18 mouse cellular contexts compared by ENCODE assay signal in the genomic region with DNA sequence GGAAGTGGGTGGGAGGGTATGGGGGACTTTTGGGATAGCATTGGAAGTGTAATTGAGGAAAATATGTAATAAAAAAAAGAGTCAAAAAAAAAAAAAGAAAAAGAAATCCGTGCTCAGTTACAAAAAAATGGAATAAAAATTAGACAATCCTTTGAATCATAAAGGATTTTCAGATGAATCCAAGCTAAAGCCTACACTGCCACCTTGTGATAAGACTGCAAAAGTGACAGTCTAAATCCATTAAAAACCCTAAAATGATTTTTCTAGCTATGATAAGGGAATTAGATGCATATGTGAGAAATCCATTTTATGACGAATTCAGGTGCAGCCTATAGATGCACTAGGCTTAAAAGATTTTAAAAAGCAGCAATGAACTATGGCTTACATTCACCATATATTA. TPM values are rescaled to one million over a fixed set of nuclear protein-coding genes. Genes with fewer than 3 reads are reported as not detected.
DNase-seq lines count a peak whose midpoint lies in the region; ATAC-seq and TF ChIP-seq lines count a peak whose summit lies in the region.
"Had no signal": no experiment of that assay in that cellular context is flagged by ENCODE, and none has a peak within 500 bp of the region (broad histone marks: within the 10 kb centered on the region; RNA-seq: fewer than 3 reads in every experiment).

No protein-coding gene starts in this region.

- H3K9ac ChIP-seq in intestine, postnatal 0 days (ENCODE audit: low read depth, low read length): no peak overlapping the region
- H3K9ac ChIP-seq in intestine, embryonic 16.5 days (ENCODE audit: low read depth, low read length): no peak overlapping the region
- no peak overlapping the region for H3K9ac ChIP-seq in liver, embryonic 11.5 days (ENCODE audit: low read depth, low read length)
- H3K9ac ChIP-seq: liver, embryonic 15.5 days had no signal

- DNase-seq in 3T3-L1 (ENCODE audit: low read depth, low spot score) (peak; percentile 29), 416B (ENCODE audit: low read depth) (peak; percentile 60)
- DNase-seq in embryo, embryonic 10.5 days (ENCODE audit: low spot score): peak; percentile 5
- no peak for DNase-seq in liver, embryonic 11.5 days (ENCODE audit: low spot score)
- DNase-seq in lung, postnatal 25 days (ENCODE audit: low spot score): no peak
- DNase-seq: adrenal gland, postnatal 14 days; cerebellum, postnatal 36 days; left cerebral cortex, postnatal 4 days; right cerebral cortex, postnatal 14 days; thymus, postnatal 14 days had no signal

- H3K9me3 ChIP-seq in intestine, postnatal 0 days (ENCODE audit: control insufficient read depth): no peaks in the 10 kb centered on the region
- H3K9me3 ChIP-seq in intestine, embryonic 16.5 days (ENCODE audit: control insufficient read depth, low read length): no peaks in the 10 kb centered on the region
- no peaks in the 10 kb centered on the region for H3K9me3 ChIP-seq in liver, embryonic 11.5 days (ENCODE audit: control insufficient read depth, low read length)
- H3K9me3 ChIP-seq: liver, embryonic 15.5 days had no signal

- H3K27me3 ChIP-seq in intestine, postnatal 0 days (replicated peaks; ENCODE audit: control insufficient read depth, insufficient read depth, low read length): no peaks in the 10 kb centered on the region
- H3K27me3 ChIP-seq in intestine, embryonic 16.5 days (replicated peaks; ENCODE audit: control insufficient read depth, insufficient read depth, low read length): no peaks in the 10 kb centered on the region
- no peaks in the 10 kb centered on the region for H3K27me3 ChIP-seq in liver, embryonic 11.5 days (replicated peaks; ENCODE audit: control insufficient read depth, insufficient read depth, low read length)
- H3K27me3 ChIP-seq: liver, embryonic 15.5 days had no signal

- H3K36me3 ChIP-seq in intestine, postnatal 0 days (ENCODE audit: control insufficient read depth, insufficient read depth): no peaks in the 10 kb centered on the region
- no peaks in the 10 kb centered on the region for H3K36me3 ChIP-seq in intestine, embryonic 16.5 days (ENCODE audit: control insufficient read depth, insufficient read depth, low read length)
- H3K36me3 ChIP-seq in liver, embryonic 11.5 days (ENCODE audit: control insufficient read depth, insufficient read depth, low read length): no peaks in the 10 kb centered on the region
- H3K36me3 ChIP-seq: liver, embryonic 15.5 days had no signal

- H3K4me3 ChIP-seq in intestine, postnatal 0 days (ENCODE audit: low read depth, low read length): no peak overlapping the region
- no peak overlapping the region for H3K4me3 ChIP-seq in intestine, embryonic 16.5 days (ENCODE audit: low read length)
- no peak overlapping the region for H3K4me3 ChIP-seq in liver, embryonic 11.5 days (ENCODE audit: low read depth, low read length)
- H3K4me3 ChIP-seq: erythroblast, embryonic 14.5 days; liver, embryonic 15.5 days; myocyte had no signal

- no peak for ATAC-seq in intestine, postnatal 0 days
- ATAC-seq in intestine, embryonic 16.5 days: no peak
- no peak for ATAC-seq in liver, embryonic 11.5 days (replicated peaks; ENCODE audit: low FRiP score)

- H3K27ac ChIP-seq in intestine, postnatal 0 days (ENCODE audit: low read depth, low read length): no peak overlapping the region
- no peak overlapping the region for H3K27ac ChIP-seq in intestine, embryonic 16.5 days (ENCODE audit: low read length)
- H3K27ac ChIP-seq in liver, embryonic 11.5 days (ENCODE audit: low read depth, low read length): no peak overlapping the region
- H3K27ac ChIP-seq: liver, embryonic 15.5 days; macrophage had no signal

- H3K4me2 ChIP-seq in intestine, postnatal 0 days (replicated peaks; ENCODE audit: low read depth): no peak overlapping the region
- H3K4me2 ChIP-seq in intestine, embryonic 16.5 days (ENCODE audit: low read depth, low read length): no peak overlapping the region
- no peak overlapping the region for H3K4me2 ChIP-seq in liver, embryonic 11.5 days
- H3K4me2 ChIP-seq: liver, embryonic 15.5 days had no signal

- 45% methylated on average over 2 of the region's 2 CpGs for WGBS in intestine, postnatal 0 days
- WGBS in intestine, embryonic 16.5 days: 53% methylated on average over 2 of the region's 2 CpGs
- 60% methylated on average over 2 of the region's 2 CpGs for WGBS in liver, embryonic 11.5 days

- no peaks in the 10 kb centered on the region for H3K4me1 ChIP-seq in intestine, postnatal 0 days (replicated peaks; ENCODE audit: control insufficient read depth, insufficient read depth, low read length)
- no peaks in the 10 kb centered on the region for H3K4me1 ChIP-seq in intestine, embryonic 16.5 days (ENCODE audit: control insufficient read depth, insufficient read depth, low read length)
- H3K4me1 ChIP-seq in liver, embryonic 11.5 days (replicated peaks; ENCODE audit: control insufficient read depth, insufficient read depth, low read length): no peaks in the 10 kb centered on the region
- H3K4me1 ChIP-seq: liver, embryonic 15.5 days had no signal

- TF ChIP-seq CTCF in intestine, postnatal 0 days (IDR thresholded peaks at IDR 0.05; ENCODE audit: low read depth): peak; percentile 49

RNA-seq across cellular contexts. Expression of a gene that starts 13.2 kb away (rescaled TPM):
- not detected in 2 replicates for polyA plus RNA-seq in intestine, postnatal 0 days (2015; fragmentation: Nextera tagmentation; extraction: Ambion mirVana)
- polyA plus RNA-seq in intestine, embryonic 16.5 days (2015; fragmentation: Nextera tagmentation; extraction: Ambion mirVana): not detected in 2 replicates
- not detected in 2 replicates for polyA plus RNA-seq in liver, embryonic 11.5 days (2014; fragmentation: Nextera tagmentation; extraction: Ambion mirVana)
- polyA plus RNA-seq: erythroblast, embryonic 14.5 days; heart, embryonic 16.5 days; kidney, embryonic 16.5 days; liver, embryonic 15.5 days; macrophage; myocyte had no signal

RNA-seq across cellular contexts. Expression of a gene that starts 33.7 kb away (rescaled TPM):
- not detected in 2 replicates for polyA plus RNA-seq in intestine, postnatal 0 days (2015; fragmentation: Nextera tagmentation; extraction: Ambion mirVana)
- polyA plus RNA-seq in intestine, embryonic 16.5 days (2015; fragmentation: Nextera tagmentation; extraction: Ambion mirVana): not detected in 2 replicates
- not detected in 2 replicates for polyA plus RNA-seq in liver, embryonic 11.5 days (2014; fragmentation: Nextera tagmentation; extraction: Ambion mirVana)
- polyA plus RNA-seq: erythroblast, embryonic 14.5 days; heart, embryonic 16.5 days; kidney, embryonic 16.5 days; liver, embryonic 15.5 days; macrophage; myocyte had no signal

RNA-seq across cellular contexts. Expression of a gene that starts 46.4 kb away (rescaled TPM):
- polyA plus RNA-seq in intestine, postnatal 0 days (2015; fragmentation: Nextera tagmentation; extraction: Ambion mirVana): not detected in 2 replicates
- polyA plus RNA-seq in intestine, embryonic 16.5 days (2015; fragmentation: Nextera tagmentation; extraction: Ambion mirVana): not detected in 2 replicates
- polyA plus RNA-seq in liver, embryonic 11.5 days (2014; fragmentation: Nextera tagmentation; extraction: Ambion mirVana): not detected in 2 replicates
- polyA plus RNA-seq: erythroblast, embryonic 14.5 days; heart, embryonic 16.5 days; kidney, embryonic 16.5 days; liver, embryonic 15.5 days; macrophage; myocyte had no signal

RNA-seq across cellular contexts. Expression of a gene that starts 48.4 kb away (rescaled TPM):
- not detected in 2 replicates for polyA plus RNA-seq in intestine, postnatal 0 days (2015; fragmentation: Nextera tagmentation; extraction: Ambion mirVana)
- polyA plus RNA-seq in intestine, embryonic 16.5 days (2015; fragmentation: Nextera tagmentation; extraction: Ambion mirVana): not detected in 2 replicates
- not detected in 2 replicates for polyA plus RNA-seq in liver, embryonic 11.5 days (2014; fragmentation: Nextera tagmentation; extraction: Ambion mirVana)
- polyA plus RNA-seq: erythroblast, embryonic 14.5 days; heart, embryonic 16.5 days; kidney, embryonic 16.5 days; liver, embryonic 15.5 days; macrophage; myocyte had no signal

RNA-seq across cellular contexts. Expression of a gene that starts 57.6 kb away (rescaled TPM):
- not detected in 2 replicates for polyA plus RNA-seq in intestine, postnatal 0 days (2015; fragmentation: Nextera tagmentation; extraction: Ambion mirVana)
- not detected in 2 replicates for polyA plus RNA-seq in intestine, embryonic 16.5 days (2015; fragmentation: Nextera tagmentation; extraction: Ambion mirVana)
- polyA plus RNA-seq in liver, embryonic 11.5 days (2014; fragmentation: Nextera tagmentation; extraction: Ambion mirVana): not detected in 2 replicates
- polyA plus RNA-seq: erythroblast, embryonic 14.5 days; heart, embryonic 16.5 days; kidney, embryonic 16.5 days; liver, embryonic 15.5 days; macrophage; myocyte had no signal

Comparison
In these comparisons a context has a peak if more than half of its experiments do, and no peak if none do; other contexts are left out.
1. DNase-seq: peak in 3T3-L1 (single experiment), 416B (single experiment) and embryo, embryonic 10.5 days (single experiment); none in liver, embryonic 11.5 days (single experiment) and lung, postnatal 25 days (single experiment).